Mouse (Mus musculus) lung, postnatal 0 days (tissue): ENCODE measurements around the gene Aktip. TPM values are rescaled to one million over a fixed set of nuclear protein-coding genes. Genes with fewer than 3 reads are reported as not detected.

Source experiments
- ATAC-seq: fragments of 200-750 bp; cut with Nextera tagmentation; 2 replicates; pipeline ENCODE4 v1.8.0; 2017; ENCODE audit warnings: moderate library complexity
- DNase-seq: peaks from one replicate; pipeline ENCODE4 v3.0.0-alpha.2; 2016; ENCODE audit warnings: low spot score
- H3K27ac ChIP-seq: fragments of 300-500 bp; sonication (generic); 2 replicates; pipeline ENCODE4 v1.5.1; 2014; ENCODE audit warnings: antibody characterized with exemption, mild to moderate bottlenecking, low read length, mixed read lengths
- H3K27me3 ChIP-seq: fragments of 300-500 bp; sonication (generic); replicated peaks from 2 replicates; pipeline ENCODE4 v1.6.1; 2014; ENCODE audit warnings: low read length, mixed read lengths; ENCODE audit not compliant: insufficient read depth
- H3K36me3 ChIP-seq: fragments of 300-500 bp; sonication (generic); 2 replicates; pipeline ENCODE4 v1.6.1; 2014; ENCODE audit warnings: low read length, mixed read lengths; ENCODE audit not compliant: insufficient read depth
- H3K4me1 ChIP-seq: fragments of 300-500 bp; sonication (generic); 2 replicates; pipeline ENCODE4 v1.6.1; 2014; ENCODE audit warnings: antibody characterized with exemption, low read depth, low read length, mixed read lengths; ENCODE audit not compliant: insufficient read depth
- H3K4me2 ChIP-seq: fragments of 300-500 bp; sonication (generic); replicated peaks from 2 replicates; pipeline ENCODE4 v1.6.1; 2014; ENCODE audit warnings: low read depth, mild to moderate bottlenecking, low read length, moderate library complexity, mixed read lengths
- H3K4me3 ChIP-seq: fragments of 300-500 bp; sonication (generic); 2 replicates; pipeline ENCODE4 v1.5.1; 2014; ENCODE audit warnings: low read depth, low read length
- H3K9ac ChIP-seq: fragments of 300-500 bp; sonication (generic); replicated peaks from 2 replicates; pipeline ENCODE4 v1.6.1; 2014; ENCODE audit warnings: low read depth, mild to moderate bottlenecking
- H3K9me3 ChIP-seq: fragments of 300-500 bp; sonication (generic); 2 replicates; pipeline ENCODE4 v1.6.1; 2016; ENCODE audit warnings: low read length, mixed read lengths
- CTCF ChIP-seq: IDR thresholded peaks from 2 replicates; pipeline ENCODE4 v1.5.1; 2016; ENCODE audit warnings: antibody characterized with exemption, mild to moderate bottlenecking
- EP300 ChIP-seq: IDR thresholded peaks from 2 replicates; pipeline ENCODE4 v1.6.1; 2016; ENCODE audit warnings: antibody characterized with exemption, mild to moderate bottlenecking, control low read depth
- WGBS: fragments of 180-500 bp; shearing (Covaris S2); extraction: QIAGEN DNeasy Blood & Tissue Kit; methylation state at CpG from one replicate; pipeline ENCODE4 v1.1.7; 2014; 5-methylcytosine and 5-hydroxymethylcytosine counted together
- polyA plus RNA-seq: library from polyadenylated mRNA; unstranded; fragments of >200 nt; fragmentation: Nextera tagmentation; extraction: Ambion mirVana; gene quantifications from 2 replicates; pipeline ENCODE4 v1.2.1, GENCODE M21; 2015

Aktip gene
- polyA plus RNA-seq, 1 experiment from 2014 or later, result 65.6 TPM

DNA sequence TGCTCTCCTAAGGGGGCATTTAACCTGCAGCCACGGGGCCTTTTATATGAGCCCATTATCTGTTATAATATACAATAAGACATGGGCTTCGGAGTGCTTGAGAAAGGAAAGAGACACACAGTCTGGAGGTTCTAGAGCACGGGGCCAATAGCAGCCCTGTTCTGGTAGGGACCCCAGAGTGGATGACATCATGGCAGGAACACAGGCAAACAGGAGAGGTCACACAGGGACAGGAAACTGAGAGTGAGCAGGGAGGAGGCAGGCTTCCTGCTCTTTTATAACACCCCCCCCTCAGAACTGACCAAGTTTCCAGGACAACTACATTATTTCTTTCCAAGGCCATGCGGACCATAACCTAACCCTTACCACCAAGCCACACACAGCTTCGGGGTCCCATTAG, 2.5 kb downstream of the Aktip start:
- H3K27ac ChIP-seq, result no peak overlapping the region
- H3K4me1 ChIP-seq, result no peaks in the 10 kb centered on the region
- DNase-seq, result peak; percentile 26
- no peak overlapping the region for H3K4me3 ChIP-seq
- no peaks in the 10 kb centered on the region for H3K36me3 ChIP-seq
- H3K9me3 ChIP-seq, result no peaks in the 10 kb centered on the region
- 72% methylated on average over 5 of the region's 5 CpGs for WGBS
- ATAC-seq, result peak; percentile 56; the same call in 1 of the 2 replicates
- H3K4me2 ChIP-seq, result no peak overlapping the region
- TF ChIP-seq EP300, result no peak
- no peak for TF ChIP-seq CTCF
- H3K9ac ChIP-seq, result no peak overlapping the region
- no peaks in the 10 kb centered on the region for H3K27me3 ChIP-seq

GRCm38 (mm10) chr8:91196661-91197060, 3.1 kb downstream of the Aktip start:
- H3K27ac ChIP-seq, result no peak overlapping the region
- ATAC-seq (no peak), DNase-seq (no peak)
- no peaks in the 10 kb centered on the region for H3K9me3 ChIP-seq
- H3K27me3 ChIP-seq, result no peaks in the 10 kb centered on the region
- peak; percentile 25 for TF ChIP-seq CTCF
- no peak for TF ChIP-seq EP300
- 82% methylated on average over 12 of the region's 12 CpGs for WGBS
- no peak overlapping the region for H3K9ac ChIP-seq
- H3K4me3 ChIP-seq, result no peak overlapping the region
- no peak overlapping the region for H3K4me2 ChIP-seq
- no peaks in the 10 kb centered on the region for H3K4me1 ChIP-seq
- H3K36me3 ChIP-seq, result no peaks in the 10 kb centered on the region

- Histone ChIP-seq H3K4me1 (no peaks in the 10 kb centered on the region), H3K36me3 (no peaks in the 10 kb centered on the region), H3K4me3 (no peak overlapping the region), H3K27ac (no peak overlapping the region), H3K9me3 (no peaks in the 10 kb centered on the region), H3K4me2 (no peak overlapping the region), H3K27me3 (no peaks in the 10 kb centered on the region), H3K9ac (no peak overlapping the region)
- DNase-seq (no peak), ATAC-seq (no peak)
- 73% methylated on average over 2 of the region's 2 CpGs for WGBS
- TF ChIP-seq CTCF, result no peak
- no peak for TF ChIP-seq EP300
These were observed 5.7 kb downstream of the Aktip start for GRCm38 (mm10) chr8:91194081-91194480.

- Histone ChIP-seq H3K4me3 (no peak overlapping the region), H3K9ac (no peak overlapping the region), H3K27ac (no peak overlapping the region), H3K4me1 (no peaks in the 10 kb centered on the region), H3K36me3 (no peaks in the 10 kb centered on the region), H3K4me2 (no peak overlapping the region), H3K27me3 (no peaks in the 10 kb centered on the region), H3K9me3 (no peaks in the 10 kb centered on the region)
- 89% methylated on average over 5 of the region's 5 CpGs for whole genome bisulfite sequencing
- ATAC-seq, result no peak
- DNase-seq, result no peak
- TF ChIP-seq CTCF, result no peak
- TF ChIP-seq EP300, result no peak
These were observed 6.8 kb downstream of the Aktip start for GRCm38 (mm10) chr8:91192941-91193340.

GRCm38 (mm10) chr8:91190816-91191340, 8.9 kb downstream of the Aktip start:
- peak; percentile 88 for ATAC-seq
- Histone ChIP-seq H3K4me1 (no peaks in the 10 kb centered on the region), H3K27ac (no peak overlapping the region), H3K27me3 (no peaks in the 10 kb centered on the region), H3K4me2 (0 out of 2 replicates have a peak overlapping the region, but pooled peaks have one; percentile 8), H3K4me3 (no peak overlapping the region), H3K9me3 (no peaks in the 10 kb centered on the region), H3K9ac (no peak overlapping the region), H3K36me3 (no peaks in the 10 kb centered on the region)
- TF ChIP-seq CTCF (peak; percentile 92), EP300 (no peak)
- peak; percentile 86 for DNase-seq
- WGBS, result 2% methylated on average over 17 of the region's 17 CpGs

GRCm38 (mm10) chr8:91188152-91188551, 11.6 kb downstream of the Aktip start:
- no peaks in the 10 kb centered on the region for H3K4me1 ChIP-seq
- H3K4me2 ChIP-seq, result no peak overlapping the region
- peak; percentile 52 for ATAC-seq
- 37% methylated on average over 9 of the region's 11 CpGs for WGBS
- no peaks in the 10 kb centered on the region for H3K27me3 ChIP-seq
- no peak overlapping the region for H3K27ac ChIP-seq
- no peak overlapping the region for H3K4me3 ChIP-seq
- no peak overlapping the region for H3K9ac ChIP-seq
- no peak for TF ChIP-seq CTCF
- no peaks in the 10 kb centered on the region for H3K9me3 ChIP-seq
- DNase-seq, result no peak
- H3K36me3 ChIP-seq, result no peaks in the 10 kb centered on the region

GRCm38 (mm10) chr8:91186372-91186771, 13.4 kb downstream of the Aktip start:
- Histone ChIP-seq H3K27me3 (no peaks in the 10 kb centered on the region), H3K4me1 (no peaks in the 10 kb centered on the region), H3K9ac (no peak overlapping the region), H3K4me2 (no peak overlapping the region), H3K27ac (no peak overlapping the region), H3K4me3 (no peak overlapping the region), H3K9me3 (no peaks in the 10 kb centered on the region), H3K36me3 (no peaks in the 10 kb centered on the region)
- ATAC-seq (no peak), DNase-seq (no peak)
- 68% methylated on average over 12 of the region's 12 CpGs for WGBS
- TF ChIP-seq EP300 (no peak), CTCF (no peak)
